Mouse (Mus musculus): ENCODE results near the gene Psat1. TPM values are rescaled to one million over a fixed set of nuclear protein-coding genes. Genes with fewer than 3 reads are reported as not detected.
A peak's percentile ranks its signal among the peaks of the same experiment; 100 is the strongest.

The Psat1 gene
- polyA plus RNA-seq, 1 experiment from 2014 or later = 125 TPM

- CTCF ChIA-PET = interaction anchor here (1.2 to 6.5 kb wide), 22 partner anchors 9 to 162 kb away, joined by 3 to 59 read pairs (median 6); partner anchors contain the start of gene Cep78
These were observed 17.4 kb upstream of the Psat1 start for GRCm38 (mm10) chr19:15964533-15964932.

GRCm38 (mm10) chr19:15963011-15963695 lies 16.0 kb upstream of the Psat1 start:
- POLR2A ChIA-PET = no interaction called here
- in situ Hi-C loops (cut with MboI; ENCODE audit: low pct_unique_long_range_greater_than_20kb) = loop anchor here (5.0 to 25.0 kb wide), 4 partner anchors 51 to 1976 kb away; no protein-coding TSS in a partner anchor
- ATAC-seq = no peak
- no peak for TF ChIP-seq CTCF (IDR thresholded peaks at IDR 0.05)
- no peak for DNase-seq (ENCODE audit: low read depth, low spot score)
- H3K27me3 ChIP-seq = no peaks in the 10 kb centered on the region
- CTCF ChIA-PET = interaction anchor here (0.7 to 6.5 kb wide), 6 partner anchors 12 to 102 kb away, joined by 3 to 59 read pairs (median 13); no protein-coding TSS in a partner anchor

More at GRCm38 (mm10) chr19:15964533-15964932, 17.4 kb upstream of the Psat1 start:
- POLR2A ChIA-PET = interaction anchor here (0.6 kb wide), 1 partner anchor 1444 kb away, joined by 3 read pairs; no protein-coding TSS in a partner anchor
- no peaks in the 10 kb centered on the region for H3K27me3 ChIP-seq
- in situ Hi-C loops (cut with MboI; ENCODE audit: low pct_unique_long_range_greater_than_20kb) = loop anchor here (5.0 to 25.0 kb wide), 4 partner anchors 52 to 1977 kb away; no protein-coding TSS in a partner anchor
- no peak for DNase-seq (ENCODE audit: low read depth, low spot score)
- no peak for TF ChIP-seq CTCF (IDR thresholded peaks at IDR 0.05)
- ATAC-seq = peak; percentile 16

- CTCF ChIA-PET = interaction anchor here (1.0 to 6.5 kb wide), 3 partner anchors 13 to 95 kb away, joined by 4 to 36 read pairs (median 21); no protein-coding TSS in a partner anchor
- no peak for TF ChIP-seq CTCF (IDR thresholded peaks at IDR 0.05)
- POLR2A ChIA-PET = no interaction called here
- H3K27me3 ChIP-seq = no peaks in the 10 kb centered on the region
- in situ Hi-C loops (cut with MboI; ENCODE audit: low pct_unique_long_range_greater_than_20kb) = loop anchor here (5.0 to 25.0 kb wide), 4 partner anchors 50 to 1975 kb away; no protein-coding TSS in a partner anchor
- ATAC-seq (peak; percentile 23), DNase-seq (ENCODE audit: low read depth, low spot score) (no peak)
These were observed 15.2 kb upstream of the Psat1 start for GRCm38 (mm10) chr19:15962313-15962712.

- TF ChIP-seq CTCF (IDR thresholded peaks at IDR 0.05) = no peak
- no peaks in the 10 kb centered on the region for H3K27me3 ChIP-seq
- POLR2A ChIA-PET = interaction anchor here (0.6 kb wide), 1 partner anchor 14 kb away, joined by 3 read pairs; no protein-coding TSS in a partner anchor
- in situ Hi-C loops (cut with MboI; ENCODE audit: low pct_unique_long_range_greater_than_20kb) = loop anchor here (25.0 kb wide), 2 partner anchors 288 to 1963 kb away; no protein-coding TSS in a partner anchor
- ATAC-seq (no peak), DNase-seq (ENCODE audit: low read depth, low spot score) (no peak)
- CTCF ChIA-PET = interaction anchor here (1.2 to 1.4 kb wide), 2 partner anchors 11 to 24 kb away, joined by 3 read pairs; no protein-coding TSS in a partner anchor
These were observed 3.1 kb upstream of the Psat1 start for GRCm38 (mm10) chr19:15950225-15950624.

DNA sequence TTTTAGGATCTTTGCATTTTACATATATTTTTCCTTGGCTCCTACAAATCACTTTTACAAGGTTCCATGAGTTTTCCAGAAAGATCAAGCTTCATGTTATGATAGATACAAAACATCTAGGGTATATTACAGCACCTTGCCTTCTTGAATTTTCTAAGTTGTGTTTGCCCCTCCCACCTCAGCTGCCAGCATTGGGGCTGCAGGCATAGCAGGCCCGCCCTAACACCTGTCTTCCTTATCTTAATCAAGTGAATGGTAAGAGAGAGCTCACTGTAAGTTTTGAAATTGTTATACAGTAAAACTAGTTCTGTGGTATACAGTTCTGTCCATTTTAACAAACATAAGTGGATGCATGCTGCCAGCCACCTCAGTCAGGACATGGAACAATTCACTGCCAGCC lies 1.7 kb upstream of the Psat1 start:
- no peaks in the 10 kb centered on the region for H3K27me3 ChIP-seq
- ATAC-seq (no peak), DNase-seq (ENCODE audit: low read depth, low spot score) (no peak)
- no peak for TF ChIP-seq CTCF (IDR thresholded peaks at IDR 0.05)
- ChIA-PET POLR2A (interaction anchor here (1.3 kb wide), 1 partner anchor 24 kb away, joined by 4 read pairs; no protein-coding TSS in a partner anchor), CTCF (interaction anchor here (1.1 to 1.5 kb wide), 3 partner anchors 10 to 82 kb away, joined by 3 to 6 read pairs (median 5); no protein-coding TSS in a partner anchor)
- in situ Hi-C loops (cut with MboI; ENCODE audit: low pct_unique_long_range_greater_than_20kb) = no loop called here

DNA sequence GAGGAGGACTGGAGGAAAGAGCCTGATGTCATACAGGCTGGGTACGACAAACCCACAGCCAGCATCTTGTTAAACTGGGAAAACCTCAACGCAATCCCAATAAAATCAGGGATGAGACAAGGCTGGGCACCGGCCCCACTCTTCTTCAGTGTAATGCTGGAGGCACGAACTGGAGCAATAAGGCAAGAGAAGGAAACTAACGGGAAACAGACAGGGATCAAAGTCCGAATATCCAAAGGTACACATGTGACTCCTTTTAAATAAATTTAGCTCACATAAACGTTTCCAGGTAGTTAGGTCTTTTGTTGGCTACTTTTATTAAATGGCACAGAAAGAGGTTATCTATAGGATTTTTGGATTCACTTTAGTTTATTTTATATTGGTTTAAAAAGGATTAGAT lies 1.3 kb upstream of the Psat1 start:
- DNase-seq (ENCODE audit: low read depth, low spot score) (no peak), ATAC-seq (no peak)
- no peaks in the 10 kb centered on the region for H3K27me3 ChIP-seq
- CTCF ChIA-PET = interaction anchor here (1.1 to 1.5 kb wide), 4 partner anchors 10 to 147 kb away, joined by 3 to 6 read pairs (median 4); no protein-coding TSS in a partner anchor
- TF ChIP-seq CTCF (IDR thresholded peaks at IDR 0.05) = no peak
- in situ Hi-C loops (cut with MboI; ENCODE audit: low pct_unique_long_range_greater_than_20kb) = no loop called here
- POLR2A ChIA-PET = interaction anchor here (1.3 kb wide), 1 partner anchor 23 kb away, joined by 4 read pairs; no protein-coding TSS in a partner anchor

DNA sequence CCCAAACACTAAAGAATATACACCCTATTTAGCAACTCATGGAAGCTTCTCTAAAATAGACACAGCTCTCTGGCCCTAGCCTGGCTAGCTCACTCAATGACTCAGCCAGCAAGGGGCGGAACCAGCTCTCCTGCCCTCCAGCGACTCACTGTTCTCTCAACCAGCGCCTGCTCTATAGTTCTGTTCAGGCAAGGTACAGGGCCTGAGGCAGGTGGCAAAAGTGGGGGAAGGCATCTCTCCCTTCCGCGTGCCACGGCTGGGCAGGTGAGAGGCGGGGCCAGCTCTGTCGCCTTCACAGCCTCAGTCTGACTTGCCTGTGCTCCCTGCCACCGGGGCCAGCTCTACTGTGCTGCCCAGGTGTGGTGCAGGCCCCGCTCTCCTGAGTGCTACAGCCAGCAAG lies 474 bp downstream of the Psat1 start:
- ChIA-PET POLR2A (no interaction called here), CTCF (interaction anchor here (0.9 to 1.5 kb wide), 4 partner anchors 14 to 38 kb away, joined by 3 read pairs; partner anchors contain the start of gene Cep78)
- no peaks in the 10 kb centered on the region for H3K27me3 ChIP-seq
- DNase-seq (ENCODE audit: low read depth, low spot score) (no peak), ATAC-seq (peak; percentile 98)
- no peak for TF ChIP-seq CTCF (IDR thresholded peaks at IDR 0.05)
- in situ Hi-C loops (cut with MboI; ENCODE audit: low pct_unique_long_range_greater_than_20kb) = no loop called here

GRCm38 (mm10) chr19:15943117-15943423 lies 4.1 kb downstream of the Psat1 start:
- CTCF ChIA-PET = interaction anchor here (1.2 kb wide), 1 partner anchor 9 kb away, joined by 3 read pairs; no protein-coding TSS in a partner anchor
- TF ChIP-seq CTCF (IDR thresholded peaks at IDR 0.05) = no peak
- no peaks in the 10 kb centered on the region for H3K27me3 ChIP-seq
- ATAC-seq (no peak), DNase-seq (ENCODE audit: low read depth, low spot score) (no peak)
- in situ Hi-C loops (cut with MboI; ENCODE audit: low pct_unique_long_range_greater_than_20kb) = no loop called here
- POLR2A ChIA-PET = no interaction called here

GRCm38 (mm10) chr19:15942421-15943116 lies 4.6 kb downstream of the Psat1 start:
- in situ Hi-C loops (cut with MboI; ENCODE audit: low pct_unique_long_range_greater_than_20kb) = no loop called here
- DNase-seq (ENCODE audit: low read depth, low spot score) (no peak), ATAC-seq (no peak)
- H3K27me3 ChIP-seq = no peaks in the 10 kb centered on the region
- no peak for TF ChIP-seq CTCF (IDR thresholded peaks at IDR 0.05)
- CTCF ChIA-PET = interaction anchor here (0.8 to 1.2 kb wide), 2 partner anchors 9 to 23 kb away, joined by 3 read pairs; no protein-coding TSS in a partner anchor
- POLR2A ChIA-PET = no interaction called here

GRCm38 (mm10) chr19:15941399-15941798 lies 5.7 kb downstream of the Psat1 start:
- DNase-seq (ENCODE audit: low read depth, low spot score) = no peak
- no peaks in the 10 kb centered on the region for H3K27me3 ChIP-seq
- CTCF ChIA-PET = interaction anchor here (0.8 to 1.1 kb wide), 2 partner anchors 17 to 41 kb away, joined by 3 read pairs; no protein-coding TSS in a partner anchor
- no peak for TF ChIP-seq CTCF (IDR thresholded peaks at IDR 0.05)
- POLR2A ChIA-PET = no interaction called here
- ATAC-seq = peak; percentile 95
- in situ Hi-C loops (cut with MboI; ENCODE audit: low pct_unique_long_range_greater_than_20kb) = no loop called here

Data from Patski (cell line).